Mouse (Mus musculus) ovary, postnatal 10 days (tissue): Measurements from ENCODE around the gene Itga9.
A peak's percentile ranks its signal among the peaks of the same experiment; 100 is the strongest.

Source experiments
- DNase-seq: peaks from one replicate; pipeline ENCODE4 v3.0.0; 2022; ENCODE audit warnings: low spot score

The Itga9 gene

GRCm38 (mm10) chr9:118921926-118922325 is 315.4 kb downstream of the Itga9 start:
- no peak for DNase-seq

DNA sequence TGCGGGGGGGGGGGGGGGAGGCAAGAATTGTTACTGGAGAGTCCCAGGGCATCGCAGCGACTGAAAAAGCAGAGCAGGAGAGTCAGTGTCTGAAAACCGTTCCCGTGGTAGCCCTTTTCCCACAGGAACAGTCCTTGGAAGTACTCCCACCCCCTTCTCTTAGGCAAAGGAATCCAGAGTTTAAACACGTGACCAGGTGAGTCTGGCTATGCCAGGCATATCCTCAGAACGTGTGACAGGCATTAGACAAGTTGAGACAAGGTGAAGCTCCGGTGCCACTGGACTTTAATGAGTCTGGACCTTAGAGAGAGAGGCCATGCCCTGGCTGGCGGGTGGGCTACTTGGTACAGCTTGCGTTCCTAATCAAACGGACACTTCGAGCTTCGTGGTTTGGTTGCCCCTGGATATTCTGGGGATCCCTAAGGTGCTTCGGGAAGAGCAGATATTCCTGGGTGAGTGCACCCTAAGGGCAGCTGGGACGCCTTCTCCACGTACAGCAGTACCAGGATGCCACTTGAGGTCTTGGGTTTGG is 318.1 kb downstream of the Itga9 start:
- DNase-seq, result no peak

GRCm38 (mm10) chr9:118925286-118926110 is 319.0 kb downstream of the Itga9 start:
- peak; percentile 78 for DNase-seq

- peak; percentile 50 for DNase-seq
These were observed 319.7 kb downstream of the Itga9 start, which contains the start of gene Ctdspl for GRCm38 (mm10) chr9:118926111-118926650. TSS of gene Ctdspl (plus strand) at chr9:118926453.

DNA sequence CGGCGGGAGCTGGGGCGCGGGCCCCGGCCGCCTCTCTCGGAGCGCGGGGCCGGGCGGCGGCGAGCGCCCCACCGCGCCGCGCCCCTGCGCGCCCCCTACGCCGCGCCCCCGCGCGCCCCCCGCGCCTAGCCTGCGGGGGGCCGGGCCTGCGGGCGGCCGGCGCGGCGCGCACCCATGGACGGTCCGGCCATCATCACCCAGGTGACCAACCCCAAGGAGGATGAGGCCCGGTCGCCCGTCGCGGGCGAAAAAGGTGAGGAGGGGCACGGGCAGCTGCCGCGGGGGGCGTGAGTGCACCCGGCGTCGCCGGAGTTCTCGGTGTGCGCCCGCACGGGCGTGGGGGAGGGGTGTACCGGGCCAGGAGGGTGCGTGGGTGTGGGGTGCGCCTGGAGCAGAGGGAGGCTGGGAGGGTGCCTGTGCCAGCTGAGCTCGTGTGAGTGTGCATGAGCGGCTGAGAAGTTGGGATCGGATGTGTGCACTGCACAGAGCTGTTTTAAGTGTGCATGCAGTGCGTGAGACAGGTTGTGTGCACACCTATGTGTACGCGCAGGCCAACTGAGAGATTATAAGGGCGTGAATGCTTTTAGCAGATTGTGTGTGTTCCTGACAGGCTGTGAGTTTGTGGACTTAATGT is 320.3 kb downstream of the Itga9 start:
- no peak for DNase-seq

GRCm38 (mm10) chr9:118927501-118927900 is 321.0 kb downstream of the Itga9 start:
- no peak for DNase-seq

GRCm38 (mm10) chr9:118928007-118928406 is 321.5 kb downstream of the Itga9 start:
- DNase-seq, result no peak

DNA sequence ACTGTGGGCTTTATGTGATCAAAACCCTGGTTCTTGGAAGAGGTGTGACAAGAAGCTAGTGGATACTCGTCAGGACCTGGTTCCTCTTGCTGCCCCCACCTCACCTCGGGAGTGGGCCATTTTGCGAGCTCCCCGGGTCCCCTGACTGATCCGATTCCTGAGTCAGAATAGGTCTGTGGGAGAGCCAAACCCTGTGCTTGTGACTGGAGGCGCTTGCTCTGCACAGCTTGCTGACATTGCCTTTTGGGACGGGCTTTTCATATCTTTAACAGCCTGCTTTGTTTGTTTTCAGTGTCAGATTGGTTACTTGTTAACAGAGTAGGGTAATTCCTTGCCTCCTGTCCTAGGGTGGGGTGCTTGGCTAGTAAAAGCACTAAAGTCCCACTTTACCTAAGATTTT is 322.2 kb downstream of the Itga9 start:
- no peak for DNase-seq

DNA sequence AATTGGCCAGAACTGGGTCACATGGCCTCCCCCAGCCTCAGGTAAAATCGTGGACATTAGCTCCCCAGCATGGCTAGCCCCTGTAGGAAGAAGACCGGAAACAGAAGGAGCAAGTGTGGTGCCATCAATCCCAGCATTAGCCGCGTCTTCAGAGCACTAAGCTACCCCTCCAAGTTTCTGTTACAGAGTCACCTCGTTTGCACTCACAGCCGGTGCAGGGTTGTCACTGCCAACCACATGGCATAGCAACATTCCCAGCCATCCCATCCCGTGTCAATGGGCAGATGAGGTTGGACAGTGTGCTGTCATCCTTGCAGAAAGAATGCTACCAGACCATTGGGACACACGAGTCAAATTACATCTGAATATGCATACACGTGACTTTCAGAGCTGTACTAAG is 324.1 kb downstream of the Itga9 start:
- DNase-seq, result no peak

GRCm38 (mm10) chr9:118933800-118934199 is 327.3 kb downstream of the Itga9 start:
- no peak for DNase-seq

GRCm38 (mm10) chr9:118934319-118934718 is 327.8 kb downstream of the Itga9 start:
- DNase-seq, result no peak

DNA sequence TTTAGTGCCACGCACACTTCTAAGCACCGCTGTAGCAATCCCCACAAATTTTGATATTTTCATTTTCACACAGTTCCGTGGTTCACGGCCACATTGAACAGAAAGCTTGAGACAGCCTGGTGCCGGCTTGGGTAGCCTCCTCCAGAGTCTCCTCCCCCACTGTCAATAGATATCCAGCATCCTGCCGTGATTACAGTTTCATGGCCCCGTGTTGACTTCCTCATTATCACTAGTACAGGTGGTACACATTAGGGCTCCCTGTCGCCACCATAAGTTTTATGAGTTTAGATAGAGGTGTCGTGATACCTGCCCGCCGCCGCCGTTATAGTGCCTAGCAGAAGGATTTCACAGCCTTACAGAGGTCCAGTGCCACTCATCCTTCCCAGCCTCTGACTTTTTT is 328.6 kb downstream of the Itga9 start:
- DNase-seq, result no peak

- DNase-seq, result no peak
These were observed 329.6 kb downstream of the Itga9 start for GRCm38 (mm10) chr9:118936071-118936470.

DNA sequence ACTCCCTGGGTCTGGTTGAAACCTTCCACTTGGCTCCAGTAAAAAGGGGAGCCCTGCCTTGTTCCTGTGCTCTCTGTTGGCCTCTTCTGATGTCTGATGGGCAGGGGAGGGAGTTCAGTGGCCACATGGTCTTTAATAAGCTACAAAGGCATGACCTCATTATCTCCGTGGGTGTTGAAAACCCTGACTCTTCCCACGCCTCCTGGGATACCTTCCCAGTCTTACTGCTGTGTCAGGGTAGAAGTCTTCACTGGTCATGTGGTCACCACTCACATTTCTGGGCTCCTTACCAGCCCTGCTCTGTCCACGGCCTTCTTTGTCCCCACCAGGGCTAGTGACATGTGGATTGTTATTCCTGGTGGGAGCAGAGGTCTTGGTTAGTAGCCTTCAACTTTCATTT is 331.0 kb downstream of the Itga9 start:
- no peak for DNase-seq

- DNase-seq, result no peak
These were observed 332.9 kb downstream of the Itga9 start for GRCm38 (mm10) chr9:118939410-118939809.

GRCm38 (mm10) chr9:118939831-118940230 is 333.3 kb downstream of the Itga9 start:
- no peak for DNase-seq

DNA sequence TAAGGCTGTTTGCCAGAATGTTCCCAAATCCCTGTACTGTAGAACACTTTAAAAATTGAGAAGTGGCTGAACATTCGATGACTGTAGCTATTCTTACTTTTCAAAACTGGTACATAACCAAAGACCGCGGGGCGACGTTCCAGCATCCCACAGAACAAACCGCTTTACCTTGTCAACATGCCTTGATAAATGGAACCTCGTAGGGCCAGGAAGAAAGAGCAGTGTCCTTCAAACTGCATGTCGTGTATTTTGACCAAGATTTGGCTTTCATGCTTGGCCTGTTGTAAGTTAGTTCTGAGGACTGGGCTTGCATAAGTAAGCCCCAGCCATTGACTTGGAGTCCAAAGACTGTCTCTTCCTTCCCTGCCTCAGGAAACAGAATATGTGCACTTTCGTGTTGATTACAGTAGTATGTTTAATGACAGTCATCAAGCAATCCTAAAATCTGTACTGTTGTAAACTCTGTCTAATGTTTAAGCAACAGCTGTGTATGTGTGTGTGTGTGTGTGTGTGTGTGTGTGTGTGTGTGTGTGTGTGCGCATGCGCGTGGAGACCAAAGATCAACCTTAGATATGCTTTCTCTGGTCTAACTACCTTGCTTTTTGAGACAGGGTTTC is 334.2 kb downstream of the Itga9 start:
- no peak for DNase-seq

- no peak for DNase-seq
These were observed 335.5 kb downstream of the Itga9 start for GRCm38 (mm10) chr9:118942030-118942429.

- no peak for DNase-seq
These were observed 337.5 kb downstream of the Itga9 start for GRCm38 (mm10) chr9:118943941-118944340.

DNA sequence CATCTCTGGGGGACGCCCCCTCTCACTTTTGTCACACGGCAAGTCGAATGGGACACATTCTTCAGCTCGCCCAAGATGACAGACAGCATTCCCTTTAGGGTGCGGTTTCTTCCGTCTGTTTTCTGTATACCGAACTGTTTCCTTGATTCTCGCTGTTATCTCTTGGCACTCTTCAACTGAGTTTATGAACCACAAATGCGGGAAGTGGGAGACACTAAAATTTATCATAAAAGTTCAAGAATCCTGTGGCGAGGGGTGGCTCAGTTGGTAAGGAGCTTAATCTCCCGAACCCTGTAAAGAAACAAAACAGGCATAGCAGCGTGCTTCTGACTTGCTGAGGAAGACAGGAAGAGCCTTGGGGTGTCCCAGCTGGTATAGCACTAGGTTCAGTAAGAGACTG is 337.9 kb downstream of the Itga9 start:
- no peak for DNase-seq

DNA sequence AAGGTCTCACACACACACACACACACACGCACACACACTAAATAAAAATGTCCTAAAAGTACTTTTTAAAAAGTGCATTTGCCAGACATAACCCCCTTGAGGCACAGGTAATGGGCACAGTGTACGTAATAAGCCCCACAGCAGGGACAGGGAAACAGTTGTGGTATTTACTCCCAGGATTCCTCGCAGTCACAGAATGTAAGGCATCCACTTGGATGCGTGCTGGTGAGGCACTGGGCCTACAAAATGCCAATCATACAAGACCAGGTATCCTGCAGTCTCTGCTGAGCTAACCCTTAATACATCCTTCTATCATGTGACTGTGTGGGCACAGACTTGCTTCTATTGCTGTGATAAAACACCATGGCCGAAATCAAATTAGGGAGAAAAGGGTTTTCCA is 342.0 kb downstream of the Itga9 start:
- DNase-seq, result no peak

GRCm38 (mm10) chr9:118949124-118949523 is 342.6 kb downstream of the Itga9 start:
- DNase-seq, result no peak

- no peak for DNase-seq
These were observed 343.2 kb downstream of the Itga9 start for GRCm38 (mm10) chr9:118949654-118950053.
